Mouse (Mus musculus): ENCODE data around the gene Neil3. TPM values are rescaled to one million over a fixed set of nuclear protein-coding genes. Genes with fewer than 3 reads are reported as not detected.

Neil3 gene
- polyA plus RNA-seq, 1 experiment = 2.0 TPM

- Histone ChIP-seq H3ac (ENCODE audit: control insufficient read depth, insufficient read length) (no peak overlapping the region), H3K36me3 (ENCODE audit: control insufficient read depth, insufficient read depth) (no peaks in the 10 kb centered on the region), H3K4me3 (no peak overlapping the region), H3K4me2 (ENCODE audit: low read depth) (no peak overlapping the region), H3K79me2 (ENCODE audit: control insufficient read depth, insufficient read depth) (no peaks in the 10 kb centered on the region), H3K27me3 (ENCODE audit: control insufficient read depth, insufficient read depth, insufficient read length) (no peaks in the 10 kb centered on the region)
- TF ChIP-seq MYOG (IDR thresholded peaks at IDR 0.05; ENCODE audit: control insufficient read depth in 1 of 3, insufficient read depth in 1 of 3, insufficient read length in 2 of 3, low read depth in 2 of 3) (no peak), POLR2AphosphoS2 (IDR thresholded peaks at IDR 0.05; ENCODE audit: insufficient read length, low read depth) (no peak), E2F4 (IDR thresholded peaks at IDR 0.05; ENCODE audit: insufficient read depth) (no peak), SRF (IDR thresholded peaks at IDR 0.05; ENCODE audit: control insufficient read depth, insufficient read length, low read depth) (no peak), MAX (IDR thresholded peaks at IDR 0.05; ENCODE audit: low read depth) (no peak), TCF3 (IDR thresholded peaks at IDR 0.05; ENCODE audit: insufficient read length, low read depth) (no peak), TCF12 (IDR thresholded peaks at IDR 0.05; ENCODE audit: insufficient read depth, poor library complexity, severe bottlenecking) (no peak), POLR2A (IDR thresholded peaks at IDR 0.05; ENCODE audit: insufficient read length, low read depth) (no peak), CEBPB (IDR thresholded peaks at IDR 0.05; ENCODE audit: insufficient read depth, poor library complexity, severe bottlenecking) (no peak), USF1 (IDR thresholded peaks at IDR 0.05; ENCODE audit: low read depth) (no peak), REST (IDR thresholded peaks at IDR 0.05; ENCODE audit: insufficient read depth, insufficient read length) (no peak), MYOD1 (IDR thresholded peaks at IDR 0.05; ENCODE audit: control insufficient read depth in 1 of 3, insufficient read length in 2 of 3, low read depth in 2 of 3) (no peak)
Measured at GRCm38 (mm10) chr8:53613577-53614287, 25.1 kb downstream of the Neil3 start.

GRCm38 (mm10) chr8:53612297-53612696, 26.6 kb downstream of the Neil3 start:
- H3K79me2 ChIP-seq (ENCODE audit: control insufficient read depth, insufficient read depth) = no peaks in the 10 kb centered on the region
- no peaks in the 10 kb centered on the region for H3K36me3 ChIP-seq (ENCODE audit: control insufficient read depth, insufficient read depth)
- H3K4me2 ChIP-seq (ENCODE audit: low read depth) = no peak overlapping the region
- H3K27me3 ChIP-seq (ENCODE audit: control insufficient read depth, insufficient read depth, insufficient read length) = no peaks in the 10 kb centered on the region
- no peak overlapping the region for H3K4me3 ChIP-seq
- no peak for TF ChIP-seq SRF (IDR thresholded peaks at IDR 0.05; ENCODE audit: control insufficient read depth, insufficient read length, low read depth)
- TF ChIP-seq REST (IDR thresholded peaks at IDR 0.05; ENCODE audit: insufficient read depth, insufficient read length) = no peak
- TF ChIP-seq TCF12 (IDR thresholded peaks at IDR 0.05; ENCODE audit: insufficient read depth, poor library complexity, severe bottlenecking) = no peak
- TF ChIP-seq POLR2A (IDR thresholded peaks at IDR 0.05; ENCODE audit: insufficient read length, low read depth) = no peak
- no peak for TF ChIP-seq TCF3 (IDR thresholded peaks at IDR 0.05; ENCODE audit: insufficient read length, low read depth)
- no peak for TF ChIP-seq CEBPB (IDR thresholded peaks at IDR 0.05; ENCODE audit: insufficient read depth, poor library complexity, severe bottlenecking)
- TF ChIP-seq POLR2AphosphoS2 (IDR thresholded peaks at IDR 0.05; ENCODE audit: insufficient read length, low read depth) = no peak
- no peak for TF ChIP-seq E2F4 (IDR thresholded peaks at IDR 0.05; ENCODE audit: insufficient read depth)
- no peak for TF ChIP-seq MYOD1 (IDR thresholded peaks at IDR 0.05; ENCODE audit: control insufficient read depth in 1 of 3, insufficient read length in 2 of 3, low read depth in 2 of 3)
- no peak for TF ChIP-seq USF1 (IDR thresholded peaks at IDR 0.05; ENCODE audit: low read depth)
- no peak for TF ChIP-seq MAX (IDR thresholded peaks at IDR 0.05; ENCODE audit: low read depth)
- TF ChIP-seq MYOG (IDR thresholded peaks at IDR 0.05; ENCODE audit: control insufficient read depth in 1 of 3, insufficient read depth in 1 of 3, insufficient read length in 2 of 3, low read depth in 2 of 3) = no peak
- no peak overlapping the region for H3ac ChIP-seq (ENCODE audit: control insufficient read depth, insufficient read length)

- H3K4me3 ChIP-seq = no peak overlapping the region
- H3K4me2 ChIP-seq (ENCODE audit: low read depth) = no peak overlapping the region
- no peaks in the 10 kb centered on the region for H3K36me3 ChIP-seq (ENCODE audit: control insufficient read depth, insufficient read depth)
- no peaks in the 10 kb centered on the region for H3K79me2 ChIP-seq (ENCODE audit: control insufficient read depth, insufficient read depth)
- no peak overlapping the region for H3ac ChIP-seq (ENCODE audit: control insufficient read depth, insufficient read length)
- no peaks in the 10 kb centered on the region for H3K27me3 ChIP-seq (ENCODE audit: control insufficient read depth, insufficient read depth, insufficient read length)
- TF ChIP-seq CEBPB (IDR thresholded peaks at IDR 0.05; ENCODE audit: insufficient read depth, poor library complexity, severe bottlenecking) (peak; percentile 62), POLR2AphosphoS2 (IDR thresholded peaks at IDR 0.05; ENCODE audit: insufficient read length, low read depth) (no peak)
Measured at GRCm38 (mm10) chr8:53607040-53607439, 31.8 kb downstream of the Neil3 start.

DNA sequence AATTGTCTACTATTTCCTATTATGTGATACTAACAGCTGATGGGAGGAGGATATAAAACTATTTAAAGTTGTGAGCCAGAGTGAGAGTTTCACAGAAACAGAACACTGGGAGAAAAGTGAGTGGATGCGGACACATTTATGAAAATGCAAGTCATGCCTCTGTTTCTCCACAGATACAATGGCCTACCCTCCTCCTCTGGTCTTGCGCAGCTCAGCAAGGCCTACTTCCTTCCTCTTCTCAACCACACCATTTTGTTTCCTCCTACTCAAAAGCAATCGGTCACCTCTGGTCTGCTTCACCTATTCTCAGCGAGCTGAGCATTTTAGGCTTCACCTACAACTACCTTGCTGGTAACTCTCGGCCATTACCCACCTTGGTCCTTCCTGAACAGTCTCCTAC, 34.0 kb downstream of the Neil3 start:
- H3K79me2 ChIP-seq (ENCODE audit: control insufficient read depth, insufficient read depth) = no peaks in the 10 kb centered on the region
- H3K4me3 ChIP-seq = no peak overlapping the region
- H3K36me3 ChIP-seq (ENCODE audit: control insufficient read depth, insufficient read depth) = no peaks in the 10 kb centered on the region
- H3K27me3 ChIP-seq (ENCODE audit: control insufficient read depth, insufficient read depth, insufficient read length) = no peaks in the 10 kb centered on the region
- TF ChIP-seq POLR2A (IDR thresholded peaks at IDR 0.05; ENCODE audit: insufficient read length, low read depth) = no peak
- TF ChIP-seq E2F4 (IDR thresholded peaks at IDR 0.05; ENCODE audit: insufficient read depth) = no peak
- TF ChIP-seq MAX (IDR thresholded peaks at IDR 0.05; ENCODE audit: low read depth) = no peak
- H3K4me2 ChIP-seq (ENCODE audit: low read depth) = no peak overlapping the region
- no peak overlapping the region for H3ac ChIP-seq (ENCODE audit: control insufficient read depth, insufficient read length)

DNA sequence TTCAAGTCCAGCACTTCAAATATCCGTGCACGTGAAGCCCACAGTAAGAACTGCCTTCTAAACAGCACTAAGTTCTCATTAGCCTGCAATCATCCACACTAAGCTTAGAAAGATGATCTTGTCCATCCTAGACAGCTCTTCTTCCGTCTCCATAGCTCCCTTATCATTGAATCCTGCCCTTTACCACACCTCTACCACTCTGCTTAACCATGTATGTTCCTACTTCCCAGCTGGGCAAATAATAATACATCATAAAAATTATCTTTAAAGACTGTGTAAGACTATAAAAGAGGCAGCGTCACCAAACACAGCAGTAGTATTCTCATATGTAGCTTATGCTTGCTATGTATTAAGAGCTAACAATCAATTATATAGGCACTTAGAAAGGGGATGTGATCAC, 35.2 kb downstream of the Neil3 start:
- no peak overlapping the region for H3K4me3 ChIP-seq
- H3K79me2 ChIP-seq (ENCODE audit: control insufficient read depth, insufficient read depth) = no peaks in the 10 kb centered on the region
- H3K27me3 ChIP-seq (ENCODE audit: control insufficient read depth, insufficient read depth, insufficient read length) = no peaks in the 10 kb centered on the region
- no peak overlapping the region for H3K4me2 ChIP-seq (ENCODE audit: low read depth)
- no peaks in the 10 kb centered on the region for H3K36me3 ChIP-seq (ENCODE audit: control insufficient read depth, insufficient read depth)
- no peak for TF ChIP-seq REST (IDR thresholded peaks at IDR 0.05; ENCODE audit: insufficient read depth, insufficient read length)
- no peak for TF ChIP-seq SRF (IDR thresholded peaks at IDR 0.05; ENCODE audit: control insufficient read depth, insufficient read length, low read depth)
- no peak overlapping the region for H3ac ChIP-seq (ENCODE audit: control insufficient read depth, insufficient read length)

Measured in myocyte (in vitro differentiated cells).